Mouse (Mus musculus) heart, embryonic 10.5 days (tissue): Measurements from ENCODE around the gene Spsb4. TPM values are rescaled to one million over a fixed set of nuclear protein-coding genes. Genes with fewer than 3 reads are reported as not detected.
"Not testable (repeated sequence)": the region's sequence is repeated elsewhere in the genome, so short reads cannot be mapped to it uniquely, and the experiment has no call there.

Source experiments
- DNase-seq: peaks from one replicate; pipeline ENCODE4 v3.0.0-alpha.2; 2017; ENCODE audit warnings: low spot score
- H3K27ac ChIP-seq: fragments of 300-500 bp; sonication (generic); 2 replicates; pipeline ENCODE4 v1.5.1; 2016; ENCODE audit warnings: mild to moderate bottlenecking
- H3K27me3 ChIP-seq: fragments of 300-500 bp; sonication (generic); 2 replicates; pipeline ENCODE4 v1.6.1; 2016; ENCODE audit warnings: mild to moderate bottlenecking; ENCODE audit not compliant: poor library complexity, insufficient read depth, severe bottlenecking
- H3K36me3 ChIP-seq: fragments of 300-500 bp; sonication (generic); 2 replicates; pipeline ENCODE4 v1.6.1; 2016; ENCODE audit warnings: mild to moderate bottlenecking, moderate library complexity
- H3K4me1 ChIP-seq: fragments of 300-500 bp; sonication (generic); 2 replicates; pipeline ENCODE4 v1.6.1; 2016; ENCODE audit warnings: mild to moderate bottlenecking
- H3K4me3 ChIP-seq: fragments of 300-500 bp; sonication (generic); 2 replicates; pipeline ENCODE4 v1.5.1; 2016; ENCODE audit warnings: mild to moderate bottlenecking, moderate library complexity
- H3K9me3 ChIP-seq: fragments of 300-500 bp; sonication (generic); 2 replicates; pipeline ENCODE4 v1.6.1; 2016; ENCODE audit warnings: mild to moderate bottlenecking, moderate library complexity
- WGBS: fragments of 180-500 bp; shearing (Covaris S2); methylation state at CpG from one replicate; pipeline ENCODE4 v1.1.7; 2016; 5-methylcytosine and 5-hydroxymethylcytosine counted together
- polyA plus RNA-seq: library from polyadenylated mRNA; unstranded; fragments of >200 nt; fragmentation: Nextera tagmentation; extraction: Ambion mirVana; gene quantifications from 2 replicates; pipeline ENCODE4 v1.2.1, GENCODE M21; 2016

The Spsb4 gene
- polyA plus RNA-seq, 1 experiment from 2014 or later: 53.5 TPM

DNA sequence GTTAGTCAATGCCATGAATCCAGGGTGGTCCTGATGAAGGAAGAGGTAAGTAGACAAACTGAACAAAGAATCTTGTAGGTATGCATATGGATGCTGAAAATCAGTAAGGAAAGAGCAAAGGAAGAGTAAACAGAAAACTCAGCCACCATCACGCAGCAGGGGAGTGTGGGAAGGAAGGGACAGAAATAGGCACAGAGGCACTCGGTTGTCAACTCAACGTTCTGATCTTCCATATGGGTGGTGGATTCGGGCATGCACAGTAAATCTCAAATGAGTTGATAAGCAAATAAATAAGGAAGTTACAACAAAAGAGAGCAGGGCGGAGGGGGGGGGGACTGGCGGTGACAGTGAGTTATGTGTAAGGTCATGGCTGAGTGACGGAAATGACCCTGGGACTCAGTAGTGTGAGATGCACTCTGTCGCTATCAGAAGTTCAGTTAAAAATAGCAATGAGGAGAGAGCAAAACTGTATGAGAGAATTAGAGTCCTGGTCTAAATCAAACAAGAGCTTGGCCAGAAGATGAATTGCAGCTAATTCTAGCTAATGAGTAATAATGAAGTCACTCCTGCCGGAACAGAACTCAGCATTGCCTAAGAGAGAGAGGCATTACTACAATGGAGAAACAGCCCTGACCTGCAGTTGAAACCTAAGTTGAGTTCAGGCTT is 66.2 kb downstream of the Spsb4 start:
- WGBS: 24% methylated on average over 9 of the region's 9 CpGs
- Histone ChIP-seq H3K9me3 (no peaks in the 10 kb centered on the region), H3K36me3 (no peaks in the 10 kb centered on the region), H3K4me1 (peaks cover 94% of the 10 kb centered on the region), H3K27me3 (peaks cover 1% of the 10 kb centered on the region; the same call in 1 of the 2 replicates), H3K27ac (peak overlapping the region; percentile 86), H3K4me3 (no peak overlapping the region)
- DNase-seq: no peak

DNA sequence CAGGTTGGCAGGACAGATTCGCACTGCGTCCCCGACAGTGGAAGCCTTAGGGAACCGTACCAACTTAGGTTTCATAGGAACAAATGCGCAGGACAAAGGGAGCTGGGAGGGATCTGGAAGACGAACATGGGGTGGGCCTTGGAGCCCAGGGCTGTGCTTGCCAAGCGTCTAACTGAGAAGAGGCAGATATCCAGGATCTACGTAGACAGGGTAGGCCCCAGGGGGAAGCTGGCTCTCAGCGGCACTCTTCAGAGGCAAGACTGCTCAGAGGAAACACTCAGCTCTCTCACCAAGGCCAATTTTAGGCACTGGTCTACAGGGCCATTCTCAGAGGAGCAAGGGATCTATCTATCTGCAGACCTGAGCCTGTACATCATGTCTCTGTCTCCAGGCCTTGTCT is 69.1 kb downstream of the Spsb4 start:
- Histone ChIP-seq H3K27ac (peak overlapping the region; percentile 83), H3K9me3 (no peaks in the 10 kb centered on the region), H3K36me3 (no peaks in the 10 kb centered on the region), H3K4me1 (peaks cover 82% of the 10 kb centered on the region), H3K4me3 (no peak overlapping the region), H3K27me3 (peaks cover 8% of the 10 kb centered on the region; the same call in 1 of the 2 replicates)
- 61% methylated on average over 9 of the region's 9 CpGs for WGBS
- DNase-seq: no peak

DNA sequence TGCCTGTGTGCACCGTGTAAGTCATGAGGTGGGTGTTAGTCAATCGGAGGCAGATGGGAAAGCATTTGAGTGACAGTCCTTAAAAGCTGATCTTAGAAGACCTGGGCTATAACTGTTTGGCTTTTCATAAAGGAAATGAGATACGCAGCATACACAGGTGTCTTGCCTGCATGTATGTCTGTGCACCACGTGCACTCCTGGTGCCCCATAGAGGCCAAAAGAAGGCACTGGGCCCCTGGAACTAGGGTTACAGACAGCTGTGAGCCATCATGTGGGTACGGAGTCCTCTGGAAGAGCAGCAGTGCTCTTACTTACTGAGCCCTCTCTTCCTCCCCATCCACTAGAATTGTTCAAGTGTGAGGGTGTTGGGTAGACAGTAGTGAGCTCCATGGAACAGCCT is 70.1 kb downstream of the Spsb4 start:
- H3K27me3 ChIP-seq: peaks cover 13% of the 10 kb centered on the region; the same call in 1 of the 2 replicates
- H3K4me3 ChIP-seq: no peak overlapping the region
- no peak for DNase-seq
- 85% methylated on average over 5 of the region's 5 CpGs for WGBS
- H3K4me1 ChIP-seq: peaks cover 75% of the 10 kb centered on the region
- H3K36me3 ChIP-seq: peaks cover 6% of the 10 kb centered on the region; the same call in 1 of the 2 replicates
- H3K27ac ChIP-seq: peak overlapping the region; percentile 83; the same call in 1 of the 2 replicates
- no peaks in the 10 kb centered on the region for H3K9me3 ChIP-seq

DNA sequence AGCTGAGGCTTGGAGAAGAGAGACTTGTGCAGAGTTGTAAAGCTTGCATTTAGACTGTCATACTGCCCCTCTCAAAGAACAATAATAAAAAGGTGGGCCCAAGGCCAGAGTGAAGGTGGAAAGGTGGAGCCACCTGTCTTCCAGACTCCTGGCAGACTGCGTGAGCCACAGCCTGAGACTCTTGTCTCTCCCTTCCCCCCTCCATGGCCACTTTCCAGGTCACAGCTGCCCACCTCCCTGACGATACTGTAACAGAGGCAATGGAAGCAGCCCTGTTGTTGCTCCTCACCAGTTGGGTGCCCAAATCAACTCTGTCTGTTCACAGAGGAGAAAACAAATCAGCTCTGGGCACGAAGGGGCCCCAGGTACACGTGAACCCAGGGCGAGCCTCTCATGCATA is 71.5 kb downstream of the Spsb4 start:
- Histone ChIP-seq H3K4me3 (no peak overlapping the region), H3K36me3 (peaks cover 20% of the 10 kb centered on the region), H3K27ac (peak overlapping the region; percentile 13; the same call in 1 of the 2 replicates), H3K27me3 (peaks cover 13% of the 10 kb centered on the region; the same call in 1 of the 2 replicates), H3K4me1 (peaks cover 62% of the 10 kb centered on the region), H3K9me3 (no peaks in the 10 kb centered on the region)
- 76% methylated on average over 5 of the region's 5 CpGs for WGBS
- no peak for DNase-seq

DNA sequence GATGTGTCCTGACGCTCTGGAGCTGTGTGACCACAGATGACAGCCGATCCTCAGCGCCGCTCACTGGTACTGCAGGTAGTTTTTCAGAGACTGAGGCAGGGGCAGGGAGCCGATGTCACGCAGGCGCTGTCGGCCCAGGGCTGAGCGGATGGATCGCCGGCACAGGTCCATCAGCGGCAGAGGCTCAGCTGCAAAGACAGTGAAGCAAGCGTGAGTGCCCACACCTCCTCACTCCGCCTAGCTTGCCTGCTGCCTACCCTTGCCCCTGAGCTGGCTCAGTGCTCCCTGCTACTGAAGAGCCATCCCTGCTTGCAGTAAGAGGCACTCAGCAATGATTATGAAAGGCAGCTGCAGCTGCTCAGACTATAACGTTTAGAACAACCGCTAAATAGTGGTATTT is 74.1 kb downstream of the Spsb4 start:
- peaks cover 39% of the 10 kb centered on the region for H3K36me3 ChIP-seq
- H3K27me3 ChIP-seq: peaks cover 13% of the 10 kb centered on the region; the same call in 1 of the 2 replicates
- DNase-seq: no peak
- H3K27ac ChIP-seq: no peak overlapping the region
- 53% methylated on average over 16 of the region's 16 CpGs for WGBS
- H3K4me3 ChIP-seq: no peak overlapping the region
- peaks cover 38% of the 10 kb centered on the region for H3K4me1 ChIP-seq
- H3K9me3 ChIP-seq: no peaks in the 10 kb centered on the region

DNA sequence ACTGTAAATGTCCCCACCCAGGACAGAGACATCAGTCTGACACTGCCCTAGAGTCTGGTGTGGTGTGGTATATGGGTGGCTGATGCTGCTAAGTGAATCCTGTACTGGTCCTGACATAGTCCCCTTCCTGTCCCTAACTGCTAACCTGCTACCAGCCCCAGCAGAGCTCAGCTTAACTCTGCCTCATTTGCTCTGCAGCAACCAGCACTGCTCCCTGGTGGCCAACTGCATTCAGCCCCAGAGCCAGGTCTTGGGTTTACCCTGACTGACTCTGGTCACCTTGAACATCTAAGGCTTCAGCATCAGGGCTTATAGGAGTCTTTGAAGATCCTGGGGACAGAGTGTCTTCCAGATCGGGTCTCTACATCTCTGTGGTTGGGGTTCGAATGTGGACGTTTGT is 75.7 kb downstream of the Spsb4 start:
- 82% methylated on average over 3 of the region's 3 CpGs for WGBS
- Histone ChIP-seq H3K27me3 (peaks cover 13% of the 10 kb centered on the region; the same call in 1 of the 2 replicates), H3K4me3 (no peak overlapping the region), H3K4me1 (peaks cover 23% of the 10 kb centered on the region), H3K36me3 (peaks cover 39% of the 10 kb centered on the region), H3K9me3 (no peaks in the 10 kb centered on the region), H3K27ac (no peak overlapping the region)
- DNase-seq: no peak

DNA sequence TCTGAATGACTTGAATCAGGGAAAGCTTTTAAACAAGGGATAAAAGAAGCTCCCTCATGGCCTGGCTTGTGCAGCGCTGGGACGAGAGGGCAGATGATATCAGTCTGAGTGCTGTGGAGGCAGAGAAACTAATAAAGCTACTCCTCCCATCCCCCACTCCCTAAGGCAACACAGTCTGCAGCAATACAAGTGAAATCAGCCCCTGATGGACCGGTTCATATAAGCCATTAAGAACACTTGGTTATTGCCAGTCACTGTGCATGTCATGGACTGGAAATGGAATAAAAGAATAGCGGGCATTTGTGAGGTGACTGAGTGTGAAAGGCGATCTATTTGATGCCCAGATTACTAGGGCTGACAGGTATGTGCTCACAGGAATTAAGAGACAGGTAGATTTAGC is 79.8 kb downstream of the Spsb4 start:
- peaks cover 34% of the 10 kb centered on the region for H3K36me3 ChIP-seq
- DNase-seq: no peak
- whole genome bisulfite sequencing: 84% methylated on average over 5 of the region's 5 CpGs
- H3K27ac ChIP-seq: no peak overlapping the region
- no peaks in the 10 kb centered on the region for H3K9me3 ChIP-seq
- H3K27me3 ChIP-seq: no peaks in the 10 kb centered on the region
- H3K4me1 ChIP-seq: no peaks in the 10 kb centered on the region
- no peak overlapping the region for H3K4me3 ChIP-seq

DNA sequence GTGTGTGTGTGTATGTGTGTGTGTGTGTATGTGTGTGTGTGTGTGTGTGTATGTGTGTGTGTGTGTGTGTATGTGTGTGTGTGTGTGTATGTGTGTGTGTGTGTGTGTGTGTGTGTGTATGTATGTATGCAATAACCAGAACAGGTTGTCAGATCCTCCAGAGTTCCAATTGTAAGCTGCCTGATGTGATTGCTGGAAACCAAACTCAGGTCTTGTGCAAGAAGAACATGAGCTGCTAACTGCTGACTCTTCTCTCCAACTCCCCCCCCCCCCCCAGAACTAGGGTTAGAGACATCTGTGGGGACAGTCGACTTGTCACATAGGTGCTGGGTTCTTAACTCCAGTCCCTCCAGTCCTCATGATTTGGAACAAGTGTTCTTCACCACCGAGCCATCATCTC is 82.2 kb downstream of the Spsb4 start:
- peaks cover 11% of the 10 kb centered on the region for H3K36me3 ChIP-seq
- not testable (repeated sequence) for H3K27ac ChIP-seq, H3K9me3 ChIP-seq, H3K4me3 ChIP-seq, H3K4me1 ChIP-seq, H3K27me3 ChIP-seq, DNase-seq
- 74% methylated on average over 2 of the region's 2 CpGs for WGBS

DNA sequence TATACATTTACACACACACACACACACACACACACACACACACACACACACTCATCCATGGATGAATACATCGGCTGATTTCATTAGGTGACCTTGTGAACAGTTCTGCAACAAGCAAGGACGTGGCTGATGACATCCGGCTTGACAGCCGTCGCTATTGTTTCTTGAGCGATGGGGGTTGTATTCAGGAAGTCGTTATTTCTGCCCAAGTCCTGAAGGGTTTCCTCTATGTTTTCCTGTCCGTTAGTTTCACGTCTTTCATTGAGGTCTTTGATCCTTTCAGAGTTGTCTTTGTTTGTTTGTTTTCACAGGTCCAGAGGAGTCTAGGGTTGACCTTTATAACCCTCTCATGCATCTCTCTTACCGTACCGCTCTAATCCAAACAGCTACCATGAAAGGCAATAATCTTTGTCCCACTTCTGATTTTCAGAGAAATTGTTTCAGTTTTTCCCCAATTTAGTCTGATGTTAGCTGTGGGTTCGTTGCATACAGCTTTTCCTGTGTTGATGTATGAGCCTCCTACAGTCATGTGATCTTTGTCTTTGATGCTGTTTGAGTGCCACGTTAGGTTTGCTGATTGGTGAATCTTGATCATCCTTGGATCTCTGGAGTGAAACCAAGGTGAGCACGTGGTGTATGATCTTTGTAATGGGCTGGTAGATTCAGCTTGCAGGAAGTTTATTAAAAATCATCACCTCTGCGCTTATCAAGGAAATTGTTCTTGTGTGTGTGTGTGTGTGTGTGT is 82.9 kb downstream of the Spsb4 start:
- Histone ChIP-seq H3K9me3 (no peaks in the 10 kb centered on the region), H3K4me3 (no peak overlapping the region), H3K27ac (no peak overlapping the region), H3K4me1 (no peaks in the 10 kb centered on the region), H3K36me3 (peaks cover 4% of the 10 kb centered on the region), H3K27me3 (no peaks in the 10 kb centered on the region)
- DNase-seq: no peak
- WGBS: 59% methylated on average over 15 of the region's 15 CpGs

DNA sequence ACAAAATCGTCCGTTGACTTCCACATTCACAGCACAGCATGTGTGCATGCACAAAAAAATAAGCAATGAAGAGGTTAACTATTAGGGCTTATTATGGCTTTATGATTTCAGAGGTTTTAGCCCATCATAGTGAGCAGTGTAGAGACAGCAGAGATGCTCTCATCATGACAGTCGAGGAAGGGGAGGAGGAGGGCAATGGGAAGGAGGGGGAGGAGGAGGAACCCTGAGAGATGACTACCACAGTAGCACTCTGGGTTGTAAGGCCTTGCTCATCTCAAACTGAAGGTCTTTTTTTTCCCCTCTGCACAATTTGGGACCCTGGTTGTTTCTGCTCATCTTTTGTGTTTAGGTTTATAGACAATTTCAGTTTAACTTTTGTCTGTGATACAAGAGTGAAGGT is 83.8 kb downstream of the Spsb4 start:
- DNase-seq: no peak
- 70% methylated on average over 3 of the region's 3 CpGs for WGBS
- Histone ChIP-seq H3K4me3 (no peak overlapping the region), H3K36me3 (no peaks in the 10 kb centered on the region), H3K27me3 (no peaks in the 10 kb centered on the region), H3K27ac (no peak overlapping the region), H3K4me1 (no peaks in the 10 kb centered on the region), H3K9me3 (no peaks in the 10 kb centered on the region)

DNA sequence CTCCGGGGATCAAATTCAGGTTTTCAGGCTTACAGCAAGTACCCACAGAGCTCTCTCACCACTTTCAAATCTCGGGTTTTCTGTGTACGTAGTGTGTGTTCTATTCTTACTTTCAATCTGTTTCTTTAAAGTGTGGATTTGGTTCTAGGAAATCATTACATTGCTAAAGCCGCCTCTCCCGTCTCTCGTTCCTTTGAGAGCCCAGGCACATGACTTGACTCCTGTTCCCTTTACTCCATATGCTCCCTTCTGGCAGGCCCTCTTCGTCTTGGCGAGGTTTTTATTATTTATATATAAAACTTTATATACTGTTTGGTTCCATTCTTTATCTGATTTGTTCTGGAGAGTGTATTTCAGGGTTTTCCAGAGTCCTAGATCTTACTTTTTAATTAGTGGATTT is 85.9 kb downstream of the Spsb4 start:
- Histone ChIP-seq H3K36me3 (no peaks in the 10 kb centered on the region), H3K27me3 (0 out of 2 replicates have a peak, but pooled peaks cover 4% of the 10 kb centered on the region), H3K4me3 (no peak overlapping the region), H3K27ac (no peak overlapping the region), H3K4me1 (no peaks in the 10 kb centered on the region), H3K9me3 (no peaks in the 10 kb centered on the region)
- 84% methylated on average over 8 of the region's 8 CpGs for WGBS
- no peak for DNase-seq

DNA sequence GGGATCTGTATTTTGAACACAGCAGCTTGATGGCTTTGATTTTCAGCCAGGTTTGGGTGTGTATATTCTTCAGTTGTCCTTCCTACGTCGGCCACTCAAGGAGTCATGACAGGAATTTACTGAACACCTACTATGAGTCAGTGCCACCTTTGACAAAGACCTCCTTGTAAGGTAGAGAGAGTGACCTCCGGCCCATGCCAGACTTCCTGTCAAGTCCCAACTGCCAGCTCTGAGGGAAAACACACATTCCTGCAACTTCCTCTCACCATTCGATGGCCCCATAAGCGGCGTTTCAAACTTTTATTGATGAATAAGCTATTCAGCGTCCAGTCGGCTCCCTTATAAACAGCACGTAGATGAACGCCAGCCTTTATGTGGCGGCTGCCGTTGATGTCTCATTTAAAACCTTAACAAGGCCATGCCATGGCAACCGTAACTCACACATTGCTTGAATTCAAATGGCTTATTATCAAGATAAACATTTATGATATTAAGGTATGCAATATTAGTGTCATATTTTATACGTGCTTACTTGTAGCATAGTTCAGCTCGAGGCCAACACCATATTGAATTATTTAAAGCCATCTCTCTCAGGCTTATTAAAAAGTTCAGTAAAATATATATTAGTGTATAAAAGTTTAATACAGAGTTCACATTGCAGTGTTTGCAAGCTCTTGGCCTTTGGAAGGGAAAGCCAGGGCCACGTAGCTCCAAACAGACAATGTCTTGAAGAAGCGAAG is 94.9 kb downstream of the Spsb4 start:
- H3K27me3 ChIP-seq: no peaks in the 10 kb centered on the region; the same call in 1 of the 2 replicates
- H3K4me3 ChIP-seq: no peak overlapping the region
- H3K36me3 ChIP-seq: no peaks in the 10 kb centered on the region
- 0 out of 2 replicates have a peak, but pooled peaks cover 4% of the 10 kb centered on the region for H3K4me1 ChIP-seq
- WGBS: 79% methylated on average over 17 of the region's 17 CpGs
- DNase-seq: no peak
- H3K9me3 ChIP-seq: 0 out of 2 replicates have a peak, but pooled peaks cover 5% of the 10 kb centered on the region
- no peak overlapping the region for H3K27ac ChIP-seq

DNA sequence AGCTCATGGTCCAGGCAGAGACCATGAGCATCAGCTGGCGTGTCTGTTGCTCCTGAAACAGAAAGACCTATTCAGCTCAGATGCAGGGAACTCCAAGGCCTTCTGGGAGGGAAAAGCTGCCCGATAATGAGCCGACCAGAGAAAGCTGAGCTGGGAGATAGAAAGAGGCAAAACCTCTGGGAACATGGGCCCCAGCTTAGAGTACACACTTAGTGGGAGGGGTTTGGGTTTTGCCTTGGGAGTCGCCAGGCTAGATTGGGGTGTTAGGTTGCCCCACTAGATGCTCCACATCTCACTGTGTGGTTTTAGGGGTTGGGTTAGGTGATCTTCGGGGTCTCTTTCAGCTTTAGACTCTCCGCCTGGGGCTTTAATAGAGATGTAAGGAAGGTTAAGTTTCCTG is 95.5 kb downstream of the Spsb4 start:
- Histone ChIP-seq H3K27me3 (no peaks in the 10 kb centered on the region; the same call in 1 of the 2 replicates), H3K4me1 (0 out of 2 replicates have a peak, but pooled peaks cover 4% of the 10 kb centered on the region), H3K27ac (no peak overlapping the region), H3K4me3 (no peak overlapping the region), H3K9me3 (0 out of 2 replicates have a peak, but pooled peaks cover 5% of the 10 kb centered on the region), H3K36me3 (no peaks in the 10 kb centered on the region)
- WGBS: 70% methylated on average over 6 of the region's 6 CpGs
- DNase-seq: no peak
